Mouse (Mus musculus): ENCODE data around the gene Slc4a1.

Slc4a1 gene

DNA sequence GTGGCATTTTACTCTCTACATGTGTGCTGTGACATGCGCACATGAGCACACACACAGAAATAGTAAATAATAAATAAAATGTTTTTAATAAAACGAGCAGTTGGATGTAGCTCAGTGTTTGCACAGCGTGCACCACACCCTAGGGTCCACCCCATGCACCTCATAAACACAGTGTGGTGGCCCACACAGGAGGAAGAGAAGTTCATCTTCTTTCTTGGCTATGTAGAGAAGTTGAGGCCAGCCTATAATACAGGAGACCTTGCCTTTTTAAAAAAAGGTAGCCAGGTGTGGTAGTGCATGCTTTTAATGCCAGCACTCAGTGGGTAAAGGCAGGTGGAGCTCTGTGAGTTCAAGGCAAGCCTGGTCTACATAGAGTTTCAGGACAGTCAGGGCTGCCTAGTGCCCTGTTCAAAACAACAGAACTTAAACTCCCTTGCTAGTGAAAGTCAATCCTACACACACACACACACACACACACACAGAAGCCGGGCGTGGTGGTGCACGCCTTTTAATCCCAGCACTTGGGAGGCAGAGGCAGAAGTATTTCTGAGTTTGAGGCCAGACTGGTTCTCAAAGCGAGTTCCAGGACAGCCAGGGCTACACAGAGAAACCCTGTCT is 8.2 kb upstream of the Slc4a1 start:
- no peak for DNase-seq

DNA sequence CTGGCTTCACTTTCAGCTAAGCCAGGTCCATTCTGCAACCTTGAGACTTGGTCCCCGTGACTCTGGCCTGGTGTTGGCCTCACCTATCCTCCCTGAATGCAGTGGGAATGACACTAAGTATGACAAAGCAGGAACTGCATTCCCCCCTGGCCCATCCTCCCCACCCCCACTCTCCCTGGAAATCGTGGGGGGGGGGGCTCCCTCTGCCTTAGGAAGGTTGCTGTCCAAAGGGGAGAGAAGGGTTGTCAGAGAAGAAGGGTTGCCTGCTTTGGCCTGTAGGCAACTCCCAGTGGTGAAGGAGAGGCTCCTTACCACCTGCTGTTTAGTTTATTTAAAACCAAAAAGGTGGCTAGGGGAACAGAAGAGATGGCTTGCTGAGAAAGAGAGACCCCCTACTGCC is 7.6 kb upstream of the Slc4a1 start:
- DNase-seq, result no peak

DNA sequence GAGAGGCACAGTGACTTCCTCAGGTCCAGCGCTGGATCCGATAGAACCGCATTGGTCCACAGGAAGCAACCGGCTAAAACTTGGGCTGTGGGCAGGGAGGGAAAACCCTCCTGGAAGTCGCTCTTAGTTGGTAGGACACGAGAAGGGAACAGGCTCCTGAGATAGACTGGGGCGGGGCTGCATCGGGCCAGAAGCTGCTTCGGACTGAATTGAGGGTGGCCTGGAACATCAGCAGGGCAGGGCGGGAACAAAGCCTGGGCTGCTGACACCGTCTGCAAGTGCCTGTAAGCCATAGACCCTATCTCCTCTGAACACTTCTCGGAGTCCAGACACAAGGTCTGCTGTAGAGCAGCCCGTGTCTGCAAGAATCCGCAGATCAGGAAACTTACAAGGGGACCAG is 6.9 kb upstream of the Slc4a1 start:
- no peak for DNase-seq

DNA sequence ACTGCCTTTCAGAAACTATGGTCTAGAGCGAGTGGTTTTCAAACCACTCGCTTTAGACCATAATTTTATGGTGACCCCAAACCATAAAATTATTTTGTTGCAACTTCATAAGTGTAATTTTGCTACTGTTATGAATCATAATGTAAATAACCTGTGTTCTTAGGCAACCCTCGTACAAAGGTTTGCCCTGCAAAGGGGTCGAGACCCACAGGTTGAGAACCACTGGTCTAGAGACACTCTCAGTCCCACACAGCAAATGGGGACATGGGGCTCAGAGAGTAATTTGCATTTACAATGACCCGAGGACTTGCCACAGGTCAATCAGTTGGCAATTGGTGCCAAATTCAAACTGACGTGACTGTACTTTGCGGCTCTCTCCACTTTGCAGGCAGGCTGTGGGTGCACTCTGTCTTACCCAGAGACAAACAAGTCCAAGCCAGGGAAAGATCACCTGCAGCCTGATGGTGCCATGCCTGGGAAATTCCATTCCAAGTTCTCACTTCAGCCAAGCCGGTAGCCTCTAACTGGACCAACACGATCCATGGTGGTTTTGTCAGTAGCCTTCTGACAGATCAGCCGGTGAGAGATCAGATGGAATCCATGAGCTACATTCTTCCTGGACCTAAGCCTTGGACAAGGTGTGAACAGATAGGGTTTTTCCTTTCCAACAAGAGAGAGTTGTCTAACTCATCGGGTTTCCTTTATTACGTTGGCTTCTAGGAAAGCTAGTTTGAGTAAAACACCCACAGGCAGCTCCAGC is 6.1 kb upstream of the Slc4a1 start:
- peak; percentile 38 for DNase-seq

DNA sequence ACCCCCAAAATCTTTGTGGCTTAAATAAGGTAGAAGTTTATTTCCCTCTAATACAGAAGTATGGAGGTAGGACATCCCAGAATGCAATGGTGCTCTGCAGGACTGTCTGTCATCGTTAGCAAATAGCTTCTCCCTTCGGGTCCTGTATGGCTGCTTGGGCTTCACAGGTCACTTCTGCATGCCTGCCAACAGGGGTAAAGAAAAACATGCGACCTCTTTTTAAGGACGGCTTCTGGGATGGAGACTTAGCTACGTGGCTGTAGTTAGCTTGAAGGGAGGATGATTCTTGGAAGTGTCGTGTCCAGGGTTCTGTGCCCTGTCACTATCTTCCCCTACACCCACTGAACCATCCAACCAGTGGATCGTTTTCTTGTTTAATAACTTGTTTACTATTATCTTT is 4.3 kb upstream of the Slc4a1 start:
- DNase-seq, result no peak

DNA sequence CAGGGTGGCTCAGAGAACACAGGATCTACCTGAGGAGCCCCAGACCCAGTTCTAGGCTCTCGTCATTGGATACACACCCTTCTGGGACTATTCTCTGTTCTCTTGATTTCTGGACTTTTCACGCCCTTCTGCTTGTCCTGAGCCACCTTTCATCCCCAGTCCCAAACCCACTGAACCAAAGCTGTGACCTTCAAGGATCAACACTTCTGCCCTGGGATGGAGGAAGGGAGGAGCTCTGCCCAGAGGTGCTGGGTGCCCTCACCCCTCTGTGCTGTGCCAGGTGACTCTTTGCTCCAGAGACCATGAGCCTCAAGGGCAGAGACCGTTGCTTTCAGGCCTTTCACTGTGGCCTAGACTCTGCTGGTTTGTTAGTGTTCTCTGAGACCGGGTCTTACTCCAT is 3.3 kb upstream of the Slc4a1 start:
- peak; percentile 82 for DNase-seq

DNA sequence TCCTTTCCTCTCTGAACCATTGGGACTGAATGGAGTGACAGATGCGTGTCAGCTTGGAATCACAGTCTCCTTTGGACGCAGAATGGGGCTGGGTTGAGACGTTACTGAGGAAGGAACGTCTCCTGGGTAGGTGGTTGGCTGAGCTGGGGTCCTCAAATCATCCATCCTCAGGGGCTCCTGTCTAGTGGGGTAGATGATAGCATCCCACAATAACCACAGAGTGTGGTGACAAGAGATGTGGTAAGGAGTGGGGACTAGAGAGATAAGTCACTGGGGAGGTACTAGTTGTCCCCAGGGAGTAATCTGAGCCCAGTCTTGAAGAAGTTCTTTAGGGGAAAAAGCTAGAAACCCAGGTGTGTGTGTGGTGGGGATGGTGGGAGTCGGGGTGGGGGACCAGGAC is 2.3 kb upstream of the Slc4a1 start:
- DNase-seq, result no peak

DNA sequence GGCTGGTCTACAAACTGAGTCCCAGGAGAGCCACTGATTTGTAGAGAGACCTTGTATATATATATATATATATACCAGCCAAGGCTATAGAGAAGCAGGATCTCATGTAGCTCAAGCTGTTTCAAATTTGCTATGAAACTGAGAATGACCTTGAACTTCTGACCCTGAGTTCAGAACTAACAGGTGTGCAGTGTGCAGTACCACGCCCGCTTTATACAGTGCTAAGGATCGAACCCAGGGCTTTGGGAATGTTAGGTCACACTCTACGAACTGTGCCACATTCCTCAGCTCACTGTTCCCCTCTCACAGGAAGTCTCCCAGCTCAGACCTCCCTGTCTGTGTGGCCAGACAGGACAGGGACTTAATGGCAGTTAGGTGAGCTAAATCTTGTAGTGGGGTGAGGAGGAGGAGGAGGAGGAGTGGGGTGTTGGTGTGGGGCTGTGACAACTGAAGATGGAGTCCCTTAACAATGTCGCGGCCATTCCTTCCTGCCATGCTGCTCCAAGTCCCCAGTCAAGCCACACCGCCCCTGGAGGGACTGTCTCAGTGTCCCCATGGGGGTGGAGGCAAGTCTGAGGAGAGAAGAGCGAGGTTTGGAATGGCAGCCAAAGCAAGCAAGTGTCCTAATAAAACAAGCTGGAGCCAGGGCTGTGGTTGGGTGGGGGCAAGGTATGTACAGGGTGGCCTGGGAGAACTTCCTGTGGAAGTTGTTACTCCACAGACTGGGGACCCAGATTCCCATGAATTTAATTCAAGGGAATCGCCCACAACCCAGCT is 1.7 kb upstream of the Slc4a1 start:
- no peak for DNase-seq

DNA sequence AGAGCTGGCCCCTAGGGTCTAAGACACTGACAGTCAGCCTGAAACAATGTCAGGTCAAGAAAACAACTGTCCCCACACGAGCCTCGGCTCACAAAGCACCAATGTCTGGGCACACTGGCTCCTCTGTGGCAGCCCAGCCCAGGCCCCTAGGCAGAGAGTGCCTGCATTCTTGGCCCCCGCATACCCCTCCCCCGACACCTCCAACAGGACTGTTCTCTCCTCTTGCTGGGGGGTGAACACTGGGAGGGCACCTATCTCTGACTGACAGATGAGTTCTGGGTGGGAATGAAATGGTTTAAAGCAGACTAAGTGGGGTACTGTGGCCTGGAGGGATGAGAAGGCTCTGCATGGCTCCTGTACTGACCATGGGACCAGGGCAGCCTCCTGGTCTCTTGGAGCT is 304 bp downstream of the Slc4a1 start:
- DNase-seq, result no peak

DNA sequence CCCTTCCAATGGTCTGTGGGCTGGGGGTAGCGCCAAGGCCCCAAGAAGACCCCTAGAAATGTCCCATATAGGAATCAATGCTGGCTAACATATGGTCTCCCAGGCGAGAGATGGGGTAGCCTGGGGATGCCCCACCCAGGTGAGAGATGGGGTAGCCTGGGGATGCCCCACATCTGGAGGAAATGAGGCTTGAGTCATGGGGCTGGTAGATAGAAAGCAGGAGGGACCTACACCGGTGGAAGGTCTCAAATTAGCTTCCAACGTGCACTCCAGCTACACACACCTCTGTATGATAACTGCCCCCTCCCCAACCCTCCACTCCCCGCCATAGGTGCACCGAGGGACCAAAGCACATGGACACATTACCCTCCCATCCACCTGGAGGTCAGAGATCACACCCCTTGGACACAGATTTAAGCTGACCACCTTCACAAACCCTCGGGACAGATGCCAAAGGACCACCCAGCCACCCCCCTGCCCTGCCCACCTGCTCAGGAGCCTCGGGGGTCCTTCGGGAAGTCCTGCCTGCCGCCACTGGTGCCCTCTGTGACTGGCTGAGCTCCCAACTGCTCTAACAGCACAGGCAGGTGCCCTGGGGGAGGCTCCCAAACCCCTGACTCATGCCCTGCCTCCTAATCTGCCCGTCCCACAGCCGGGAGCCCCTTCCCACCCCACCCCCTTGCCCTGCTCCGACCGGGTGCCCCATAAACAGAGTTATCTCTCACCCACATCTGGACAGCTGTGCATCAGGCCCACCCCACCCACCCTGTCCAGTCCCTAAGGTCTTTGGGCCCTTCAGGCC is 1.2 kb downstream of the Slc4a1 start:
- no peak for DNase-seq

DNA sequence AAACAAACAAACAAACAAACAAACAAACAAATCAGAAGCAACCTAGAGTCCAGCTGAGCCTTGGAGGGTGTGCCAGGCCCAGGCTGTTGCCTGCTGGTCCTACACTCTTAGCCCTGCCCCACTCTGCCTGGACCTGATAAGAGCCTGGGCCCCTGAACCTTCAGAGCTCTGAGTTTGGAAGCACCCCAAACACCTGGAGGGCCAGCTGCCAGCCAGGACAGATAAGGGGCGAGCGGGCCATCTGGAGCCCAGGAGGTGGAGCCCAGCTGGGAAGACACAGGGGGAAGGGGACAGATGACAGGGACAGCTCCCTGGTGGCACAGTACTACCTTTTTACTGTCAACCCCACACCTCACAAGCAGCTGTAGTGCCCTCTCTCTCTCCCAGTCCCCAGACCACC is 2.4 kb downstream of the Slc4a1 start:
- no peak for DNase-seq

DNA sequence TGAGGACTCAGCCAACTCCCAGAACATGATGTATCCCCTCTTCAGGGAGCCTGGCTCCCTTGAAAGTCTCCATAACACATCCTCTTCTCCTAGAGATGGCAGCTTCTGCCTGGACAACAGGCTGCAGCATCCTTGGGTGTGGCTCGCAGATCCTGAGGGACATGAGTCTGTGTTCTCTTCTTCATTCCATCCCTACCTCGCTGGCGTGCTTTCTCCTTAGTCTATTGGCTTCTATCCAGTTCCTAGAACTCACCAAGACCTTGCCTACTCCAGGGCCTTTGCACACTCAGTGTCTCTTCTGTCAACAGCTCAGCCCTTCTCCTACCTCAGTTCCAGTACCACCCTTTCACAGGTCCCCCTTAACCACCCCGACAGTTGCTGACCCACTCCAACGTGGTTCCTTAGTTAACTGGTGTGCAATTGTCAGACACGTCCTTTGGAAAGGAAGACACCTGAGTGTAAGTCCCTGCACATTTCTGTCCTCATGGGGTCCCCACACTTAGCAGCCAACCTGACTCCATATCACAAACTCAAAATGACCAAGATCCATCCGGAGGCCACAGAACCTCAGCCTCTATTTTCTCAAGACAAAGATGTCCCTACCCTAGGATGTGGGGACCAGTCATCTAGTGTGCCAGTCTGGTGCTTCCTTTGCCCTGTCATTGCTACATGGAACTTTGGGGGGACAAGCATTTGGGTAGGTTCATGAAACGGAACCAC is 4.1 kb downstream of the Slc4a1 start:
- DNase-seq, result no peak

DNA sequence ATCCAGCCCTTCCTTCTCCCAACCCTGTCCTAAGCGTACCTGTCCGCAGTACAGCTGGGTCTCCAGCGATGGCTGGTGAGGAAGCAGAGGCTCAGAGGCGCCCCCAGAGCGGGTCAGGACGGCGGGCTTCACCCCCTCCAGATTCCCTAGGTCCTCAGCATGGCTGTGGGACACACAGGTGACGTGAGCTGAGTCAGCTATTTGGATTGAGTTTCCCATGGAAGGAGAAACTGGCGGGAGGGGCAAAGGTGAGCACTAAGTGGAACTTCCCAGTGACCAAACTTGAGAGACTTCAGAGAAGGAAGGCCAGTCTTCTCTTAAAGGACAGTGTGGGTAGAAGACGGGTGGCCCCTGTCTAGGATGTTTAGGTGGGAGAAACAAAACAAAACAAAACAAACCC is 7.6 kb downstream of the Slc4a1 start:
- DNase-seq, result no peak

DNA sequence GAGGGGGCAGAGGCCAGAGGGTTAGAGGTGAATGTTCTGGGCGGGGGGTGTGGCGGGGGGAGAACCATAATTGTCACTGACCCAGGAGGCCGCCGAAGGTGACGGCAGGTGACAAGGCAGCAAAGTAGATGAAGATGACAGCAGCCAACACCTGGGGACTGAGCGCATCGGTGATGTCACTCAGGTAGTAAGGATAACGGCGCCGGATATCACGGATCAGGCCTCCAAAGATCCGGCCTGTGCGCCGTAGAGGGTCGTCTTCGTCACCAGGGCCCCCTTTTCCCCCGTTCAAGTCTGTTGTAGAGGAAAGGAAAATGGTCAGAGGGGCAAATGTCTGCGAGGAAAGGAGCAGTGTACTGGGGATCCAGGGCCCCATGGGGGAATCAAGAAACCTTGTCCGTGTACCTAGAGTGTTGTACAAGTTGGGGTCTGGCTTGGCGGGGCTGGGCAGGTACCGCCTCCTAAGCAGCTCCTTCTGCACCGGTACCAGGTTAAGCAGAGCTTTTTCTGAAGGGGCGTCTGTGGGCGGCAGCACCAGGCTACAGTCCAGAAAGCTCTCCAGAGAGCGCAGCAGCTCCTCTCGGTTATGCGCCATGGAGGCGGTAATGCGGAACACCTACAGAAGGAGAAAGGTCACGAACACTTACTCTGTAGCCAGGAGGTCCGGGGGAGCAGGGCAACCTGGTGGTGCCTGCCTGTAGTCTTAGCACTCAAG is 9.2 kb downstream of the Slc4a1 start:
- DNase-seq, result no peak

DNA sequence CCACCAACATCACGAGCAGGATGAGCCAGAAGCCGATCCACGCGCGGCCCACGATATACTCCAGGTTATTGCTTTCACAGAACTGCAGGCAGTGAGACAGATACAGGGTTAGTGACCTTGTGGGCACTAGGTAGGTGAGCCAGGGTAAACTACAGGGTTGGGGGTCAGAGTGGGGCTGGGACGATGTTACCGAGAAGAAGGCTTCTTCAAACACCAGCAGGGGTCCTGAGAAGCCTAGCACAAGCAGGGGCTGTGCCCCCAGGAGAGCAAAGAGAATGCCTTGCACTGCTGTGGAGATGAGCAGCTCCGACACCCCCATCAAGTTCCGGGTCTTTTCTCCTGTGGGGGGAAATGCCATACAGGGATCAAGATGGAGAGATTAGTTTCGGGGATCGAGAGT is 9.8 kb downstream of the Slc4a1 start:
- no peak for DNase-seq

DNA sequence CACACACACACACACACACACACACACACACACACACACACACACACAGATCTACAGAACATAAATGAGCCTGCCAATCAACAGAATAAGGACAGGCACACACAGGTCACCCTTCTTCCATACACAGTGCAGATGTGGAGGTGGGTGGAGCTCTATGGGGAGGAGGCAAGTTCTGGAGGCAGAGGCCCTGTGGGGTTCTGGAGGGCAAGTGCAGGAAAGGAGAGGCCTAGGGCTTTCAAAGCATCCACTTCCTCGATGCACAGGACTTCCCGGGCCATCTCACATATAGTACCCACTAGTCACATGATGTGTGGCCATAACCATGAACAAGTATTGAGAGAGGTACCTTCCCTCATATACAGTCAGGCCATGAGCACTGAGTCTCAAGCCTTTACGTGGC is 10.5 kb downstream of the Slc4a1 start:
- DNase-seq, result no peak

DNA sequence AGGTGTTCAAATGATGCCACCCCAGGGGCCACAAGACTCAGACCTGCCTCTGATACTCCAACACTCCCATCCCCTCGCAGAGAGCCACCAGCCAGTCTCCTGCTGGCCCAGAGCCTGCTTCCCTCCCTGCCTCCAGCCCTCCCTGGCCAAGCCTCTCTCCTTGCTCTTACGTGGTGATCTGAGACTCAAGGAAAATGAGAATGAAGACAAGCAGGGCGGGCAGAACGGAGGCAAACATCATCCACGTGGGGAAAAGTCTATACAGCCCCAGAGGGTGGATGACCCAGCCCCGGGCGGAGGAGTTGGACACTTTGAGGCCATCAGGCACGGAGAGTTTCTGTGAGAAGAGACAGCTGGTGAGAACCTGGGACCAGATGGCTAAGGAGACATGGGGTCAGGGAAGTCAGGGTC is 13.0 kb downstream of the Slc4a1 start:
- no peak for DNase-seq

DNA sequence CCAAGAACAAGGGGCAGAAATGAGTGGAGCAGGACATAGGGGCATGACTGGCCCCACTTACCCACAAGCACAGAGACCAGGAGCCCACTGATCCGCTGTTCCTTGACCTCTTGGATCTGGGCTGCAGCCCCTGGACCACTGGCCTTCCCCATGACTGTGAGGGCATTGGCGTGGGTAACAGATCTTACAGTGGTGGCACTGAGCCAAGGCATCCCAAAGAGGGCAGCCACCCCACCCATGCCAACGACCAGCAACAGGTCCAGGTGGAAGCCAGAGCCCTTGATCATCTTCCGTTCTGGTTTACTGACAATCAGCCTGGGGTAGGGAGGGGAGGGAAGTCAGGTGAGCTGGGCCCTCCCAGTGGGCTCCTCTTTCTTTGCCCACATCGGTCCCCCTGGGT is 13.6 kb downstream of the Slc4a1 start:
- no peak for DNase-seq

DNA sequence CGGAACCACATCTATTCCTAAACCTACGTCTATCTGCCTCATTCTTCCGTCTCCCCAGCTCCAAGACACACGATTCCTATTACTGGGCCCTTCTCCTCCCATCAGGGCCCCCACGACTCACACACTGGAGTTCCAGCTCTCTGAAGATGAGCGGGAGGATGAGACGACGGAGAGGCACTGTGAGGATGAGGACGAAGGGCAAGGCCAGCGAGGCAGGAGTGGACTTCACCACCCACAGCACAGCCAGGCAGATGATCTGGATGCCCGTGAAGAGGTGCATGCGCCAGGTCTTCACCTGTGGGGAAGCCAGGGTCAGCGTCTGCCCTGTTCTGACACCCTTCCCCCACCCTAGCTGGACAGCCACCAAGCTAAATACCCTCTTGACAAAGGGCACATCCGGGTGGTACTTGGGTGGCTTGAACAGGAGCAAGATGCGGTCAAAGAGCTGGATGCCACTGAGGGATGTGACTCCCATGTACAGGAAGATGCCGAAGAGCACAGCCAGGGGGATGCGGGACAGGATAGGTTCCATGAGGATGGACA is 15.0 kb downstream of the Slc4a1 start:
- no peak for DNase-seq

DNA sequence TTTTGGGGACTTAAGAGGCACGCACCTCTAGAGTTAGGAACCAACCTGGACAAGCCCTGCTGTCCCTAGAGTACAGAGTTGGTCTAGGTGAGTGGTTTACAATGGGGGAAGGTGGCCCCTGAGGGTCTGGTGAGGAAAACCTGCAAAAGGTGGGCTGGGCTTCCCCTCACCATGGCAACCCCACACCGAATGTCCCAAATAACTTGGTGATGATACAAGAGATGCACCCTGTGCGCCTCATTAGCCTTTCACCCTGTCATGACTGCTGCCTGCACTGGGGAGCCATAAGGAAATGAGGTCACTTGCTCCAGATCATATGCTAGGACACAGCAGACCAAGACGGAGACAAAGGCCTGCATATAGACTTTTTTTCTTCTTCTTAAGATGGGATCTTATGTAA is 15.6 kb downstream of the Slc4a1 start:
- no peak for DNase-seq

DNA sequence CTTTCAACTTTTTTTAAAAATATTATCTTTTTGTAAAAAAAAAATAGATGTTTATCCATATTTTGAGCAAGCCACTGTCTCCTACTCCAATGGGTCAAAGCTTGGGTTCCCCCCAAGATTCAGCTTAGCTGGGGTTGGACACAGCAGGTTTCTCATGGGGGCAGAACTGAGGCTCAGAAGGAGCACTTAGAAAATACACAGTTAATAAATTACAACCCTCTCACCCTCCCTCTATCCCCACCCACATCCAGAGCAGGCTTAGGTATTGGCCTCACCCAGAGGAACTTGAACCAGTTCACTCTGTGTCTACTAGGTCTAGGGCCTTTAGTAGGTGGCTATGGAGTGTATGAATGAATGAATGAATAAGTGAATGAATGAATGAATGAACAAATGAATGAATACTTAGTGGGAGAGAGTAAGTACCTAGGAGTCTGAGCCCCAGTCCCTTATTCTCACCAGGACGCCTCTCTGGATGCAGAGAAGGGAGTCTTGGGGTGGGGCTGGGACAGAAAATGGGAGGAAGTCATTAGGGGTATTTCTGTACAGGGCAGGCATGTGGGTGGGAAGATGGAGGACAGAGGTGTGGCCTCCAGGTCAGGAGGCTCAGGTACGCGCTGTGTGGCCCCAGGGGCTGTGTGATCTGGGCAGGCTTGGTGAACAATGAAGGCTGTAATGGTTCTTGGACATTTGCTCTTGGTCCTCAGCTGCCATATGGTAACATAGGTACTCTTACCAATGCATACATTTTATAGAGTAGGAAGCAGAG is 16.6 kb downstream of the Slc4a1 start:
- no peak for DNase-seq
